Mouse (Mus musculus): Measurements from ENCODE around the gene Gypa. TPM values are rescaled to one million over a fixed set of nuclear protein-coding genes. Genes with fewer than 3 reads are reported as not detected.

Gypa gene
- polyA plus RNA-seq, 1 experiment: 59.0 TPM

DNA sequence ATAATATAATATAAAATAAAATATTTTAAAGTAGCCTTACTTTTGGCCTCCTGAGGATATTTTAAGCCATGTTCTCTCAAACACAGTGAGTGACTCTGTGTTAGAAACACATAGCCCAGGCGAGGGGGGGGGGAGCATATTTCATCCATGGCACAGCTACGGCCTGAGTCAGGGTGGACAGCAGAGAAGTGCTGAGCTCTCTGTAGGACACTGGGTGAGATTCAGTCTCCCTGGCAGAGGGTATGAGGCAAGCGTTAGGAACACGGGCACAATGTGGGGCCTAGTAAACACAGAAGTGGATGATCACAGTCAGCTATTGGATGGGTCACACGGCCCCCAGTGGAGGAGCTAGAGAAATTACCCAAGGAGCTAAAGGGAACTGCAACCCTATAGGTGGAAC is 1.2 kb downstream of the Gypa start:
- no peaks in the 10 kb centered on the region for H3K4me1 ChIP-seq (ENCODE audit: control insufficient read depth, insufficient read depth, insufficient read length)
- WGBS: 82% methylated on average over 5 of the region's 5 CpGs
- no peak for DNase-seq (ENCODE audit: low read depth in 1 of 2, low spot score in 2 of 2)
- no peak overlapping the region for H3K27ac ChIP-seq (ENCODE audit: insufficient read depth, low read length)
- H3K27me3 ChIP-seq (ENCODE audit: control insufficient read depth, insufficient read depth, low read length): no peaks in the 10 kb centered on the region
- TF ChIP-seq POLR2A (IDR thresholded peaks at IDR 0.05; ENCODE audit: low read depth, low read length): no peak
- no peak for TF ChIP-seq CTCF (IDR thresholded peaks at IDR 0.05; ENCODE audit: extremely low read depth, insufficient read depth, insufficient read length, insufficient replicate concordance)
- H3K36me3 ChIP-seq (ENCODE audit: control insufficient read depth, insufficient read depth, low read length): no peaks in the 10 kb centered on the region
- no peak overlapping the region; the same call in 1 of the 2 replicates for H3K4me3 ChIP-seq (ENCODE audit: extremely low read depth, insufficient read depth, insufficient read length)

DNA sequence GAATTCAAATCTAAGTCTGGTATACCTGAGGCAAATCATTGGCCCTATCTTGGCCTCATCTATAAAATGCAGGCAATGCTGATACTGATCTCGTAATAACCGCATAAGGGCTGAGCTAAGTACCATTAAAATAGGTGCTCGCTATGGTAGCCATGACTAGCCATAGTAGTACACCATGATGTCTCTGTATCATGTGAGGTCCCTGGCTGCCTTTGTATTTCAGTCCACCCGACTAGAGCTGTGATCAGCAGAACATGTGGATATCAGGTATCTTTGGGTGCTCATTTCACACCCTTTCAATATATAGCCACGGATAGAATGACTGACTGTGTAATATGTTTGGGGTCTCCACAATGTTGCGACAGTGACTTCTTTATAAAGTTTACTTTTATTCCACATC is 1.9 kb downstream of the Gypa start:
- no peaks in the 10 kb centered on the region for H3K27me3 ChIP-seq (ENCODE audit: control insufficient read depth, insufficient read depth, low read length)
- no peak for DNase-seq (ENCODE audit: low read depth in 1 of 2, low spot score in 2 of 2)
- H3K27ac ChIP-seq (ENCODE audit: insufficient read depth, low read length): no peak overlapping the region
- no peaks in the 10 kb centered on the region for H3K36me3 ChIP-seq (ENCODE audit: control insufficient read depth, insufficient read depth, low read length)
- TF ChIP-seq POLR2A (IDR thresholded peaks at IDR 0.05; ENCODE audit: low read depth, low read length) (no peak), CTCF (IDR thresholded peaks at IDR 0.05; ENCODE audit: extremely low read depth, insufficient read depth, insufficient read length, insufficient replicate concordance) (no peak)
- H3K4me1 ChIP-seq (ENCODE audit: control insufficient read depth, insufficient read depth, insufficient read length): no peaks in the 10 kb centered on the region
- WGBS: 90% methylated on average over 6 of the region's 6 CpGs
- H3K4me3 ChIP-seq (ENCODE audit: extremely low read depth, insufficient read depth, insufficient read length): no peak overlapping the region

DNA sequence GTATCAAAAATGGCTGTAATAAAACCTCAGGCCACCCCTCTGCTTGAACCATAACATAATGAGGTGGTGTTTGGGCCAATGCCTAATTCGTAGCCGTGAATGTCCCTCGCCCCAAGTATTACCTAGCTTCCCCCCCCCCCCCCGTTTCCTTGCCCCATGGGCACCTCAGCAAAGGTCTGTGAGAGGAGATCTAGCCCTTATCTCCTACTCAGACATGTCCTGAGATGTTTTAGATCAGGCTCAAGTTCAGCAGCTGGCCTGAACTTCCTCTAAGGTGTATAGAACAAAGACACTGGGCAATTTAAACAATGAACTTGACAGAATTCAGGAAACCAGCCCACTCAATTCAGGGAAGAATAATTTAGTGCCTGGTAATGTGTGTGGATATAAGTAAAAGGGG is 3.7 kb downstream of the Gypa start:
- no peak overlapping the region for H3K4me3 ChIP-seq (ENCODE audit: extremely low read depth, insufficient read depth, insufficient read length)
- no peak overlapping the region for H3K27ac ChIP-seq (ENCODE audit: insufficient read depth, low read length)

DNA sequence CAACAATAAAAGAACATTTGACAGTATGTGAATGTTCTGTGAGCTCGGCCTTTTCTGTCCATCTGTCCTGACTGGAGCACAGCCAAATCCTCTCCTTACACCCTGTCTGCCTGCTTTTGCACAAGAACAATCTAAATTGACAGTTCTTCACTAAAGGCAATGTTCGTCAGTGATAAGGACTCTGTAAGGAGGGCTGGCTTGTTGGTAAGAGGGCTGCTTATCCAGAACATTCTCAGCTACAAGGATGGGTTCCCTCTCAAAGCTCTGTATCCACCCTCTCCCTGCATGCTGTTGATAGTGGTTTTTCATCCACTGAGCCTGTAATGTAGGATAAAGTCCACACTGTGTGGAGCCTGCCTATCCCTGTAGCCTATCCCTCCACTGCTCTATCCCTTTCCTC is 6.7 kb downstream of the Gypa start:
- H3K4me3 ChIP-seq (ENCODE audit: extremely low read depth, insufficient read depth, insufficient read length): no peak overlapping the region
- DNase-seq (ENCODE audit: low read depth in 1 of 2, low spot score in 2 of 2): no peak
- H3K4me1 ChIP-seq (ENCODE audit: control insufficient read depth, insufficient read depth, insufficient read length): no peaks in the 10 kb centered on the region
- H3K36me3 ChIP-seq (ENCODE audit: control insufficient read depth, insufficient read depth, low read length): no peaks in the 10 kb centered on the region
- H3K27me3 ChIP-seq (ENCODE audit: control insufficient read depth, insufficient read depth, low read length): no peaks in the 10 kb centered on the region
- 68% methylated on average over 2 of the region's 2 CpGs for WGBS
- no peak overlapping the region for H3K27ac ChIP-seq (ENCODE audit: insufficient read depth, low read length)
- no peak for TF ChIP-seq POLR2A (IDR thresholded peaks at IDR 0.05; ENCODE audit: low read depth, low read length)
- no peak for TF ChIP-seq CTCF (IDR thresholded peaks at IDR 0.05; ENCODE audit: extremely low read depth, insufficient read depth, insufficient read length, insufficient replicate concordance)

More for the DNA sequence above, 3.7 kb downstream of the Gypa start:
- DNase-seq (ENCODE audit: low read depth in 1 of 2, low spot score in 2 of 2): no peak
- H3K36me3 ChIP-seq (ENCODE audit: control insufficient read depth, insufficient read depth, low read length): no peaks in the 10 kb centered on the region
- H3K4me1 ChIP-seq (ENCODE audit: control insufficient read depth, insufficient read depth, insufficient read length): no peaks in the 10 kb centered on the region
- WGBS: 49% methylated on average over 4 of the region's 4 CpGs
- TF ChIP-seq POLR2A (IDR thresholded peaks at IDR 0.05; ENCODE audit: low read depth, low read length) (no peak), CTCF (IDR thresholded peaks at IDR 0.05; ENCODE audit: extremely low read depth, insufficient read depth, insufficient read length, insufficient replicate concordance) (no peak)
- H3K27me3 ChIP-seq (ENCODE audit: control insufficient read depth, insufficient read depth, low read length): no peaks in the 10 kb centered on the region

DNA sequence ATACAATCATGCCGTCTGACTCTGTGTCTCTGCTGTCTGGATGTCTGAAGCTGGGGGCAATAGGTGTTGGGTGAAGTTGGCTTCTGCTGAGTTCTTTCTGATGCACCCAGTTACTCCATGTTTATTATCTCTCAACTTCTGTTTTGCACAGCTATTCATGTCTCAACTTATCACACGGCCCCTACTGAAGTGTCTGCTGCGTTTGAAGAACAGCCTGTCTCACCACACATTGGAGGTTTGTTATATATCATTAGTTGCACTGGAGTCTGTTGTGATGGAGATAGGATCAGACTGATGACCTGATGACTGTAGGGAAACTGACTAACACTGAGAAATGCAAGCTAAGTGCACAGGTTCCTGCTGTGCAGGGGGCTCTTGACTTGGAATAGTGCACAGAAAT is 7.2 kb downstream of the Gypa start:
- Histone ChIP-seq H3K4me3 (ENCODE audit: extremely low read depth, insufficient read depth, insufficient read length) (no peak overlapping the region), H3K4me1 (ENCODE audit: control insufficient read depth, insufficient read depth, insufficient read length) (no peaks in the 10 kb centered on the region), H3K27me3 (ENCODE audit: control insufficient read depth, insufficient read depth, low read length) (no peaks in the 10 kb centered on the region), H3K36me3 (ENCODE audit: control insufficient read depth, insufficient read depth, low read length) (no peaks in the 10 kb centered on the region), H3K27ac (ENCODE audit: insufficient read depth, low read length) (no peak overlapping the region)
- 83% methylated on average over 3 of the region's 3 CpGs for WGBS
- TF ChIP-seq CTCF (IDR thresholded peaks at IDR 0.05; ENCODE audit: extremely low read depth, insufficient read depth, insufficient read length, insufficient replicate concordance): no peak
- TF ChIP-seq POLR2A (IDR thresholded peaks at IDR 0.05; ENCODE audit: low read depth, low read length): no peak
- DNase-seq (ENCODE audit: low read depth in 1 of 2, low spot score in 2 of 2): no peak

DNA sequence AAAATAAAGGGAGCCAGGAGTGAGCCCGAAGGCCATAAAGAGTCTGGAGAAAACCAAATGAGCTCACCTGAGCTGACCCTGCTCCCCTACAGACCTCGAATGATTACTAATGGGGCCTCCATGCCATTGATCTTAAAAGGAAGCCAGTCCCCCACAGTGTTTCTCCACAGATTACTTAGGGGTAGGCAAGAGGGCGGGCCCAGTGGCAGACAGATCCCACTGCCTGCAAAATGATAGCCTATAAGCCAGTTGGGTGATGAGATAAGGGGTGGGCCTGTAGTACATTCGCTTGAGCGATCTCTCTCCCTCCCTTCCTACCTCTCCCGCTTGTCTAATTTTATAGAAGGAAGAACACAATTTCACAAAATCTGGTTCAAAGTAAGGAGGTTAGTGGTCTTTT is 7.7 kb downstream of the Gypa start:
- WGBS: 83% methylated on average over 6 of the region's 6 CpGs
- no peak for DNase-seq (ENCODE audit: low read depth in 1 of 2, low spot score in 2 of 2)
- Histone ChIP-seq H3K4me1 (ENCODE audit: control insufficient read depth, insufficient read depth, insufficient read length) (no peaks in the 10 kb centered on the region), H3K27ac (ENCODE audit: insufficient read depth, low read length) (no peak overlapping the region), H3K36me3 (ENCODE audit: control insufficient read depth, insufficient read depth, low read length) (no peaks in the 10 kb centered on the region), H3K27me3 (ENCODE audit: control insufficient read depth, insufficient read depth, low read length) (no peaks in the 10 kb centered on the region), H3K4me3 (ENCODE audit: extremely low read depth, insufficient read depth, insufficient read length) (no peak overlapping the region)
- TF ChIP-seq POLR2A (IDR thresholded peaks at IDR 0.05; ENCODE audit: low read depth, low read length): no peak
- TF ChIP-seq CTCF (IDR thresholded peaks at IDR 0.05; ENCODE audit: extremely low read depth, insufficient read depth, insufficient read length, insufficient replicate concordance): no peak

DNA sequence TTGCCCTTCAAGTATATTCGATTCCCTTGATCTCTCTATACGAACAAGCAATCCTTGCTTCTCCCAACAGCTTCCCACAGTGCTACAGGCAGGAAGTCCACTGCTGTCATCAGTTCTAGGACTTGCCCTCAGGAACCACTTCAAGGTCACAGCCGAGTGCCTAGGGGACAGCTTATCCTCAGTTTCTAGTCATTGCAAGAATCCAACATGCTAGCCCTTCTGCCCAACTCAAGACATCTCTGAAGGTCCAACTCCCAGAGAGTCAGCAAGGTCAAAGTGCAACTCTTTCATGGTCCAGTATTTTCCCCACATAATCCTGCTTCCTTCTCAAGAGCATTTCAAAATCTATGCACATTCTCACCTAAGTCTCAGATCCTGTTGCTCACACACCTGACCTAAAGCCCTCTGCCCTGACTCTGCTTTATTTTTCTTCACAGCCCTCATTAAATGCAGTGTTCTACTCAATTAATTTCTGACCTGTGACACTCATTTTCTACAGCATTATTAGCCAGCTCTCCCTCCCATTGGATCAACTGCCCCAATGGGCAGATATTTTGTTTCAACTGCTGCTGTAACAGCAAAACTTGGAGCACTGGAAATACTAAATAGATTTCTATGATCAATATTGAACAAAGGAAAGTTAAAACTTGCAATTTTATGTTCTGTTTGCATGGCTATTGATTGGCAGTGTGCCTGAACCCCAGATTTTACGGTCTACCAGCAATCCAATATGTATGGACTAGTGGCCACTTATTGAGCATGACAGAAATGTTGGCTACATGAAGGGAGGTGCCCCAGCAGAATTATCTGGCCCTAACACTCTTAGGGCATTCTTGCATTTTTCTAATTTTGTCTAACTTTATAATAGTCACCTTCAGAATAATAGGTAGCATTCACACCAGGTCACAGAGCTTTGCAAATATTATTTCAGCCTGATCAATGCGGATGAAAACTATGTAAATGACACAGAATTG is 33.1 kb downstream of the Gypa start:
- TF ChIP-seq POLR2A (IDR thresholded peaks at IDR 0.05; ENCODE audit: low read depth, low read length) (no peak), CTCF (IDR thresholded peaks at IDR 0.05; ENCODE audit: extremely low read depth, insufficient read depth, insufficient read length, insufficient replicate concordance) (no peak)
- H3K27ac ChIP-seq (ENCODE audit: insufficient read depth, low read length): no peak overlapping the region
- WGBS: 90% methylated on average over 5 of the region's 5 CpGs
- H3K27me3 ChIP-seq (ENCODE audit: control insufficient read depth, insufficient read depth, low read length): no peaks in the 10 kb centered on the region
- no peak for DNase-seq (ENCODE audit: low read depth in 1 of 2, low spot score in 2 of 2)
- no peak overlapping the region for H3K4me3 ChIP-seq (ENCODE audit: extremely low read depth, insufficient read depth, insufficient read length)
- H3K36me3 ChIP-seq (ENCODE audit: control insufficient read depth, insufficient read depth, low read length): no peaks in the 10 kb centered on the region
- no peaks in the 10 kb centered on the region for H3K4me1 ChIP-seq (ENCODE audit: control insufficient read depth, insufficient read depth, insufficient read length)

Data from spleen, adult 2 months (tissue).